Mouse (Mus musculus): ENCODE measurements at regions not wholly inside any gene's neighbourhood (a gene's known extent, or its start where the extent isn't known, plus 50 kb on each side); places are given as distances from the start of the nearest gene placed in this dataset.

GRCm38 (mm10) chr15:27259854-27260191, 206.7 kb upstream of the Ank start:
- no peak for DNase-seq (ENCODE audit: low spot score in 2 of 2)

GRCm38 (mm10) chr15:27270203-27270602, 196.3 kb upstream of the Ank start:
- DNase-seq (ENCODE audit: low spot score in 2 of 2) = no peak

GRCm38 (mm10) chr15:27282279-27282678, 184.2 kb upstream of the Ank start:
- no peak for DNase-seq (ENCODE audit: low spot score in 2 of 2)

GRCm38 (mm10) chr15:27303856-27304255, 162.6 kb upstream of the Ank start:
- DNase-seq (ENCODE audit: low spot score in 2 of 2) = no peak

- no peak for DNase-seq (ENCODE audit: low spot score in 2 of 2)
Measured at GRCm38 (mm10) chr15:27304256-27304655, 162.2 kb upstream of the Ank start.

GRCm38 (mm10) chr15:27305035-27305434, 161.4 kb upstream of the Ank start:
- DNase-seq (ENCODE audit: low spot score in 2 of 2) = no peak

- DNase-seq (ENCODE audit: low spot score in 2 of 2) = no peak
Measured at GRCm38 (mm10) chr15:27308639-27309038, 157.8 kb upstream of the Ank start.

- DNase-seq (ENCODE audit: low spot score in 2 of 2) = no peak
Measured at GRCm38 (mm10) chr15:27315964-27316745, 150.3 kb upstream of the Ank start.

GRCm38 (mm10) chr15:27316746-27317129, 149.7 kb upstream of the Ank start:
- no peak for DNase-seq (ENCODE audit: low spot score in 2 of 2)

GRCm38 (mm10) chr15:27321915-27322665, 144.4 kb upstream of the Ank start:
- no peak for DNase-seq (ENCODE audit: low spot score in 2 of 2)

- DNase-seq (ENCODE audit: low spot score in 2 of 2) = peak in 1 of 2 experiments; percentile 45
Measured at GRCm38 (mm10) chr15:27325847-27326548, 140.5 kb upstream of the Ank start.

GRCm38 (mm10) chr15:27326549-27326876, 140.0 kb upstream of the Ank start:
- DNase-seq (ENCODE audit: low spot score in 2 of 2) = no peak

- DNase-seq (ENCODE audit: low spot score in 2 of 2) = no peak
Measured at GRCm38 (mm10) chr15:27327744-27328143, 138.7 kb upstream of the Ank start.

GRCm38 (mm10) chr15:27328441-27328840, 138.0 kb upstream of the Ank start:
- no peak for DNase-seq (ENCODE audit: low spot score in 2 of 2)

- DNase-seq (ENCODE audit: low spot score in 2 of 2) = no peak
Measured at GRCm38 (mm10) chr15:27340070-27340469, 126.4 kb upstream of the Ank start.

GRCm38 (mm10) chr15:27341518-27341976, 124.9 kb upstream of the Ank start:
- DNase-seq (ENCODE audit: low spot score in 2 of 2) = no peak

- DNase-seq (ENCODE audit: low spot score in 2 of 2) = no peak
Measured at GRCm38 (mm10) chr15:27358441-27358840, 108.0 kb upstream of the Ank start.

- no peak for DNase-seq (ENCODE audit: low spot score in 2 of 2)
Measured at GRCm38 (mm10) chr15:27359271-27359670, 107.2 kb upstream of the Ank start.

- DNase-seq (ENCODE audit: low spot score in 2 of 2) = no peak
Measured at GRCm38 (mm10) chr15:27374517-27374916, 92.0 kb upstream of the Ank start.

GRCm38 (mm10) chr15:27378601-27379094, 87.8 kb upstream of the Ank start:
- no peak for DNase-seq (ENCODE audit: low spot score in 2 of 2)

- DNase-seq (ENCODE audit: low spot score in 2 of 2) = no peak
Measured at GRCm38 (mm10) chr15:27380436-27380945, 86.0 kb upstream of the Ank start.

GRCm38 (mm10) chr15:27381565-27381964, 84.9 kb upstream of the Ank start:
- DNase-seq (ENCODE audit: low spot score in 2 of 2) = no peak

Measured in spleen, postnatal 14 days (tissue).